Mouse (Mus musculus) frontal cortex, postnatal 36 days (tissue): ENCODE measurements around the gene Galp.
"Not testable (repeated sequence)": the region's sequence is repeated elsewhere in the genome, so short reads cannot be mapped to it uniquely, and the experiment has no call there.

Experiments used
- DNase-seq, 2 experiments: peaks; one replicate each; pipeline ENCODE4 v3.0.0; 2022; ENCODE audit warnings: low spot score in 2 of 2

Galp gene

DNA sequence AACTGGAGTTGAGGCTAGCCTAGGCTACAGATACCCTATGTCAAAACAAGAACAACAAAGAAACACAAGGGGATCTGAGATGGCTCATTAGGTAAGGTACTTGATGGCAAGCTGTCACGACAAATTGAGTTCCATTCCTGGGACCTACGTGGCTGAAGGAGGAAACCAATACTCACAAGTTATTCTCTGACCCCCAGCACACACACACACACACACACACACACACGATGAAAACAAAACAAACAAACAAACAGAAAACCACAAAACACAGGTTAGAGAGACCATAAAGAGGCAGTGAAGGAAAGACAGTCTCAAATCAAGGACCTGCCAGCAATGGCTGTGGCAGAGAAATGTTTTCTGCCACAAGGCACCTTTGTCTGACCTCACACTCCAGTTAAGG lies at the start of gene Galp:
TSS of gene Galp (plus strand) at position 301 of the 400 bp plus-strand sequence.
- no peak for DNase-seq

DNA sequence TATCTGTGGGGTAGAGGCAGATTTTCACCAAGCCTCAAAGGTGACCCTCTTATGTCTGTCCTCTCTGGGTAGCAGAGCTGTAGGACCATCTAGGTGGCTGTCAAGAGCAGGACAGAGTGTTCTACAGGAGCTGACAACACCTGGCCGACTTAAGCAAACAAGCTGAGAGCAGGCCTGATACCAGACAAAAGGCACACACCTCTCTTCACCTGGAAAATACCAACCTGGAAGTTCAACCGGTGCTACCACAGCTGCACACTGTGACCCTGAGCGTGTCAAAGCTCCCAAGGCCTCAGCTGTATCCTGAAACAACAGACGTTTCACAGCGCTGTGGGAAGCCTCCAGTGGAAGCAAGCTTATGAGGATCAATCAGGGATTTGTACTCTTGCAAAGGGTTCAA lies 49.2 kb upstream of the Galp start:
- no peak for DNase-seq

DNA sequence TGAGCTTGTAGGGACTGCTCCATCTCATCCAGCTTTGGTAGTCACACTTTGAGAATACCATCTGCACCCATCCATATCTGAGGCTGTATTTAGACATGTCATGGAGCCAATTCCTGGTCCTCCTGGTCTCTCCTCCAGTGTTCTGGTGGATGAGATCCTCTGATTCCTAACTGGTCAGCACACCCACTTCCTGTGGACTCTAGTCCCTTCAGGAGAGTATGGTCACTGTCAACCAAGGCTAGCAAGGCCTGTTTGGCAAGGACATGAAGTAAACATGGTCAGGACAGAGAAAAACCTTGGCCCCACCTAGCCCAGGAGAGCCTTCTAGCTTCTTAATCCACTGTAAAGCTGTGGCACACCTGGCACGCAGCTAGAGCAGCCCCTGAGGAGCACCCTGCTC lies 45.6 kb upstream of the Galp start:
- no peak for DNase-seq

DNA sequence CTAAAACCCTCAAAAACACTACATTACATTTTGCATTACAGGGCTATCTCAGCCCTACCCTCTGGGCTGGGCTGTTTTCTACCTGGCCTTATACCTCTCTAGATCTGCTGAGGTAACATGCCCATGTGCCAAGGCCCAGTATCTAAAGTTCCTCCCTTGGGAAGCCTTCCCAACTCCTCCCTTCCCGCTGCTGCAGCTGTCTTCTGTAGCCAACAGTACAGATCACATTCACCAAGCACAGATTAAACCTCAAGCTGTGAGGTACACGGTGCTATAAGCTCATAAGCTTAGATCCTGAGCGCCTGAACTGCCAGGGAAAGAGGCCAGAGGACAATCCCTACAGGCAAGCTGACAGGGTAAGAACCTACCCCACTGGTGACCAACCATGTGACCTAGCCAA lies 44.9 kb upstream of the Galp start:
- no peak for DNase-seq

DNA sequence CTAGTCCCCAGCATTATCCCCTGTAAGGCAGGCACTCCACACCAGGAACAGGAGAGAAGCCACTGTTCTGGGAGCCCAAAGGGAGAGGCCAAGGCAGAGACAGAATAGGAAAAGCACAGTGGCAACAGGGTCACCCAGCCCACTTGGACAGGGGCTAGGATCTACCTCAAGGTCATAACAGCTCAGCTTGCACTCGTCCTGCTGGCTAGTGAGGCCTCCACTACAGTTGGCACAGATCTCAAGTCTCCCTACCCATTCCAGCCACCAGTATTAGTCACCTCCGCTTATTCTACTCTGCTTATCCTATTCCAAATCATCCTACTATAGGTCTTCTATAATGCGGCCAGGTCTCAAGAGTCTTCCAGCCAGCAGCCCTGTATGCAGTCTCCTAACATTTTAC lies 43.8 kb upstream of the Galp start:
- DNase-seq, result no peak

DNA sequence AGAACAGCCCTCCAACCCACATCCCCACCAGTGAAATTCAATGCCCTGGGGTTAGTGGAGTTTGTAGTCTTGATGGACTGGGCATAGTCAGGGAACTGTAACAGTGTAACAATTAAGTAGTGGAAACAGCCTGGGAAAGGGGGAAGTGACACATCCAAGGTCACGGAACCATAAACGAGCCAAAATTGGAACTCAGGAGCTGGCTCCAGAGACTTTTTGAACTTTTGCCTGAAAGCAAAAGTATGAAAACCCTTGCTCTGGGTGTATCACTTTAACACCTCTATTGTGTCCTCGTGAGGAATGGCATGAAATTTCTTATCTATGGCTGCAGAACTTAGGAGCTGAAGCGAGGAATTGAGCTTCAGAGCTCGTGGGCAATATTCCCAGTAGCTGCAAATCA lies 42.7 kb upstream of the Galp start:
- no peak for DNase-seq

DNA sequence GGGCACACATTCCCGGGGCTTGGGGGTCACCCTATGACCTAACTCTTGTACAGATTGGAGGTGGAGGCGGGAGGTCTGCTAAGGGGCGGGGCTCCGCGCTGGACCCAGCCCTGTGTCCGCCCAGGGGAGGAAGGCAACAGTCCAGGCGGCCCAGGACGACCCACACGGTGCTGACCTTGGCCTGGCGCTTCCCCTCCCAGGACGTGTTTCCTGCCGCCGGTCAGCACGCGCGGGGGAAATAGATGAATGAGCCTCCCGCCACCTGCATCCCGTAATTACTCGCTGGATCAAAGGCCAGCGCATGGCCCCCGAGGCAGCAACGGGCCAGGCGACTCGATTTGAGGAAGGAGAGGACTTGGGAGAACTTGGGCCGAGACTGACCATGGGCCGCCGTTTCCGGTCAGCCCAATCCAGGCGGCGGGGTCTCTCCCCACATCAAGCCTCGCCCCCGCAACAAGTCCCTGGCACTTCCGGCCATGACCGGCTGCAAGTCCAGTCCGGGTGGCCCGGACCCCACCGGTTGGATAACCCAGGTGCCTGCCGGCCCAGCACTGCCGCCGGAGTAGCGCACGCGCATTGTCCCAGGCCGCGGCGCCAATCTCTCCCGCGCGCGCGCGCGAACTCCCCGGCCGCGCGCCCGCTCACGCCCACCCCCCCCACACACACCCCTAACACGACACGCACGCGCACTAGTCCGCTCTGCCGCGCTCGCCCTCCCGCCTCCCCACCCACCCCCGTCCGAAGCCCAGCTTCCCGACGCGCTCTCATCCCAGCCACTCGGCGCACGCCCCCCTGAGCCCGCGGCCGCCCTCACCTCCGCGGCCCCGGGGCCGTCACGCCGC lies 41.6 kb upstream of the Galp start:
- DNase-seq, result peak; percentile 71 to 76

DNA sequence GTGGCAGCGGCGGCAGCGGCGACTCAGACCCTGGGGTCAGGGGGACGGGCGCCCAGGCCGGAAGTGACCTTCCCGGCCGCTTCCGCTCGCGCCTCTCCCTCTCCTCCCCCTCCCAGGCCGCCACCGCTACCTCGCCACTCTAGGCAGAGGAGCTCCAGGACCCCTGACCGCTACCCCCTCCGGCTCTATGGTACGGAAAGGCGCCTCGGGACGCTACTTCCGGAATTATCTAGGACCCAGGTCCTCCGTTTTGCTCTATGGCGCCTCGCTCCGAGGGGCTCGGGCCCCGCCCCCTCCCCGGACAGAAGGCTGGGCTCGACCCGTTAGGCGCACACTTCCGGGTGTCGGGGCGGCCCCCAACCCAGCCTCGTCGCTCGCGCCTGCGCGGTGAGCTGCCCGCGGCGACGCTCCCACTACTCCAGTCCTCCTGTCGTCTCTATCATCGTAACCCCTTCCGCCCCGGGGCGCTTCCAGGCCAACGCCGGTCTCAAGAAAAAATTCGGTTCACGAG lies 40.9 kb upstream of the Galp start, which contains the start of gene Zfp787:
TSS of gene Zfp787 (minus strand) at position 97 of the 511 bp plus-strand sequence.
- DNase-seq, result peak; percentile 96 to 97

DNA sequence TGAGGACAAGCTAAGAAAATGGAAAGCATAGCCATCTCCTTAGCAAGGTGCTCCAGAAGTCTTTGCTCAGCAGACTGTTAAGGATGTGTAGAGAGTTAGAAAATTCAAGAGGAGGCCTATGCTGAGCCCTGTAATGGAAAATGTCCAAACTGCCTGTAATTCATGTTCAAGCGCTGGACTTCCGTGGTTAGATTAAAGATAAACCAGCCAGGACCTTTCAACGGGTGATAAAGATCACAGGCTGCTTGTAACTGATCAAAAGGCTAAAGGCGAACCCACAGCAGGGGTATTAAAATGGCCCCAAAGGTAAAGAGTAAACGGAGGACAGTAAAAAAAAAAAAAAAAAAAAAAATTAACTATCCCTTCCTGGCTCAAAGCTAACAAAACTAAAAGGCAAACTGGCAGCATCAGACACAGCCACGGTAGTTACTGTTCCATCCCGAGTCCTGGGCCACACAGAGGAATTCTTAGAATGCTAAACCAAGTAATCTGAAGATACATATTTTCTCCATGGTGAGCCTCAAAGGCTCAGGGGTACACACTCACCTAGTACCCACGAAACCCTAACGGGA lies 39.9 kb upstream of the Galp start:
- DNase-seq, result no peak

DNA sequence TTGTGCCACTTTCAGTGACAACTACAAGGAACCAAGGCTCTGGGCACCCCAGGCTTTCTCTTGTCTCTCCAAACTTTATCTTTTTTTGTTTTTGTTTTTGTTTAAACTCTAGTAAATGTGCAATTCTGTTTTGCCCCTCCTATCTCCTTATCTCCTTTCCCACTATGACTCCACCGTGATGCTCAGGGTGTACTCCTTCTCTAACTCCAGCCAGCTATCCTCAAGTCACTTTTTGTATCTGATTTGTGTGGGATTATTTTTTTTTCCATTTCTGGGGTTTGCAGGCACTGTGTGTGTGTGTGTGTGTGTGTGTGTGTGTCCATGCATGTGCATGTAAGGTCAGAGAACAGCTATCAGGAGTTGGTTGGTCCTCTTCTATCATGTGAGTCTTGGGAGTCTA lies 39.4 kb upstream of the Galp start:
- no peak for DNase-seq

DNA sequence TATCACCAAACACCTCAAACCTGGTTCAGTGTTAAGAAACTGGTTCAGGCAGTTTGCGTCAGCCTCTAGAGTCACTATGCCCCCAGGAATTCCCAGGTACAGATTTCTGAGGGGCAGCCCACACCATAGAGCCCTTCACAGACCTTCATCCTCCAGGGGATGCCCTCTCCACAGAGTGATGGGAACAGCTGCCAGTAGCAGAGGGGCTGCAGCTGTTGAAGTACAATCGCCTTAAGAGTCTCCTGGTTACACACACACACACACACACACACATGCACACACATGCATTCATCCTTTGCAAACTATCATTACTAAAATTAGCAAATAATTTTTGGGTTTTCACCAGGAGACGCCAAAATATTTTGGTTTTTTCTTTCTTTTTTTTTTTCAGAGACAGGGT lies 37.3 kb upstream of the Galp start:
- no peak for DNase-seq

DNA sequence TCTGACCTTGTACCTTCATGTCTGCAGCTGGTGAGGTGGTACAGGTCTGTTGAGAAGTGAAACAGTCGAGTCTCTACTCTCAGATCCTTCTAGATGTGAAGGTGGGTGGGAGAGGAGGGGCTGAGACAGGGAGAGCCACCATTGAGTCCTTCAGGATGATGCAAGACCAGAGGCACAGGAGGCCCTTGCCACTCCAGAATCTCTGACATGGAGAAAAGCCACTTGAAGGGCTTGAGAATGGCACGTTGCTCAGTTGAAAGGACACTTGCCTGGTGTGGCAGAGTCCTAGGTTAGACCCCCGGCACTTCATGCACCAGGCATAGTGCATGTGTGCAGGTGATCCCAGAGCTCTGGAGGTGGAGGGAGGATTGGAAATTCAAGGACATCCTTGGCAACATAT lies 35.3 kb upstream of the Galp start:
- no peak for DNase-seq

DNA sequence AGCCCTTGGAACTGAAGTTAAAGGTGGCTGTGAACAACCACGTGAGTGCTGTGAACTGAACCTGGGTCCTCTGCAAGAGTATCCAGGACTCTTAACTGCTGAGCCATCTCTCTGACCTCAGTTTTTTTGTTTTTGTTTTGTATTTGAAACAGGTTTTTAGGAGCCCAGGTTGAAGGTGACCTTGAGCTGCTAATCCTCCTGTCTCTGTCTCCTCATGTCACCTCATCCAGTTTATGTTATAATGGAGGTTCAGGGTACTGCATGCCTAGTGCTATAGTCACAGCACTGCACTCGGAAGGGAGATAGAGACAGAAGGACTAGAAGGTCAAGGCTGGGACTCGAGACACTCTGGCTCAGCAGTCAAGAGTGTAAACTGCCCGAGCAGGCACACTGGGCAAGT lies 34.7 kb upstream of the Galp start:
- DNase-seq, result no peak

DNA sequence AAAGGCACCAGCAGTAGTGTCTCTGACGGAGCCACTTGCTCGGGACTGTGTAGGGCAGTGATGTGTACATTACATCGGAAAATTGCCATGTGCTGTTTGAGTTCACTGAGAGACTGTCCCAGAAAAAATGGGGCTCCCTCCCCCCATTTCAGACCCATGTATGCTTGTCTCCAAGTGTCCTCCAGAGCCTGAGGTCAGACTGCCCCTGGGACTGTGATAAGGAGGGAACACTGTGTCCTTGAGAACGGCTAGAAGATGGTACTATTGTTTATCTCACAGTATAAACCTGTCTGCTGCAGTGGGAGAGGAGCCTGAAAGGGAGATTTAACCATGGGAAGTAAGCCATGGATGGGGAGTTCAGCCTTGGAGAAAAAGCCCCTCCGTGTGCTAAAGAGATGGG lies 32.2 kb upstream of the Galp start:
- no peak for DNase-seq

DNA sequence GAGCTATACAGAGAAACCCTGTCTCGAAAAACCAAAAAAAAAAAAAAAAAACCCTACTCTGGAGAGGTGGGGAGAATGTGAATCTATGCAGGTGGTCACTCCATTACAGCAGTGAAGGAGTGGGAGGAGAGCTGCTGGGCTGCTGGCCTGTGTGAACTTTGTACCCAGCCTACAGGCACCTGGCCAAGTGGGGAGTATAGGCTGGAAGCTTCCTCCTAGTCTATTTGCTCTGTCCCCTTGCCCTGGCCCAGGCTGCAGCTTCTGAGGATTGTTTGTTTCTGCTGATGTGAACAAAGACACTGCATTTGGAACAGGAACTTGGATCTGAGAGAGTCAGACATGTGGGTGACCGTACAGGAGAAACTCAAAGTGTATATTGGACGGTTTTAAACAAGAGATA lies 27.5 kb upstream of the Galp start:
- no peak for DNase-seq

DNA sequence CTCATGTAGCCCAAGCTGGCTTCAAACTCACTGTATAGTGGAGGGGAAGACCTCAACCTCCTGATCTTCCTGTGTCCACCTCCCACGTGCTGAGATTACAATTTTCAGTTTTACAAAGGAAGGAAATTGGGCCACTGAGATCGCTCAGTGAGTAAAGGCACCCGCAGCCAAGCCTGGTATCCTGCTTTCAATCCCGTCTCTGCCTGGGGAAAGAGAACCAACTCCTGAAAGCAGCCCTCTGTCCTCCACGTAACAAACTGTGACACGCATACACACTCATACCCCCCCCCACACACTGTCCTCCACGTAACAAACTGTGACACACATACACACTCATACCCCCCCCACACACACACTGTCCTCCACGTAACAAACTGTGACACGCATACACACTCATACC lies 26.5 kb upstream of the Galp start:
- DNase-seq, result no peak

DNA sequence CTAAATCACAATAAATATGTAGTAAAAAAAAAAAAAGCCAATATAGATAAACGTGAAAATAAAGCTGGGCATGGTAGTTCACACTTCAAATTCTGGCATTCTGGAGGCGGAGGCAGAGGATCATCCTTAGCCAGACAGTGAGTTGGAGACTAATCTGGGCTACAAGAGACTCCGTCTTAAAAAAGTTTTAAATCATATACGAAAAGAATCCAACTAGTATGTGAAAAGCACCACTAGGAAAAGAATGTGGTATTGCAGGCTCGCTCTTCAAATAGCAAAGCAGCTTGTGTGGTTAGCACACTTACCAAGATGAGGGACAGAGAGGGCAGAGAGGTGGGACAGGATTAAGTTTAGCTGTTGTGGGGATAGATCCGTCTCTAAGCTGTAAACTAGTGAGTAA lies 26.0 kb upstream of the Galp start:
- DNase-seq, result no peak

DNA sequence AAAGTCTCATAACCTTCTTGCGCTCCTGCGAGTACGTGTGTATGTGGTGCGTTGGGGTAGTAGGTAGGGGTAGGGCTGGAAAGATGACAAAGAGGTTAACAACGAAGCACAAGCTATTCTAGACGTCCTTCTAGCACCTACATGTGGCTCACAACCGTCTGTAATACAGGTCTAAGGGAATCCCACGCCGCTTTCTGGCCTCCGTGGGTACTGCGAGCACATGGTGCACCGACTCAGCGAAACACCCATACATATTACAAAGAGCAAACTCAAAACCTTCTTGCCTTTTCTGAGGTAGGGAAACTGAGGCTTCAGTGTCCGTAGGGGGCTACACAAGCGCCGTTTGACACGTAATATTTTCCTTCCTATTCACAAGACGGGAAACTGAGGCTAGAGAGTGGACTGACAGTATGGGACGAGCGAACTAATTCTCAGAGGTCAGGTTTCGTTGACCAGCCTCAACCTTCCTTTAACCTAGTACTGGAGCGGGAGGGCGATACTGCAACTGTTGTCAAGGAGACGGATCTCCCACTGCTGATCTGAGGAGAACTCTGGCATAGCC lies 25.4 kb upstream of the Galp start:
- peak in 1 of 2 experiments; percentile 69 for DNase-seq

DNA sequence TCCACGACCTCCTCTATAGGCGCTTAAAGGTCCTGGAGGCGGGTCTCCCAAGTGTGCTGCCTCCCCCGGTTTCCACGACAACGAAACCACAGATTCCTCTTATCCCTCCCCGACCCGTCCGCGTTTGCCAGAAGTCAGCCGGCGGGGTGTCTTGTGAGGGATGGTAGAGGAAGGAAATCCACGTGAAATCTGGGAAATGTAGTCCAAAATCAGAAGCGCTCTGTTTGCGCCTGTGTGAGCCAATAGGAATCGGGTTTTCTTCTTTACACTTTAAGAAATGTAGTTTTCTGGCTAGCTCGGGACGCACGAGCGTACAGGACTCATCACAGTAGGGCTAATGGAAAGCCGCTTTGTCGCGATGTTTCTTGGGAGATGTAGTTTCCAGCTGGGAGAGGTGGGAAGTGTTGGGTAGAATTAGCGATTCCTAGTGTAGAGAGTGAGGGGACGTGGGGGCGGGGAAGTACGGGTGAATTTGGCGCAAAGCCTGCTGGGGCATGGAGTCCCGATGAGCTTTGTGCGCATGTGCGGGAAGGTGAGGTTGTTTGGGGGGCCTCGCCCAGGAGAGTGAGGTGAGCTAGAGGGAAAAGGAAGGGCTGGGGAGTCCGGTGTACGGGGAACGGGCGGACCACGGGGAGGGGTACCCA lies 24.8 kb upstream of the Galp start, which contains the start of gene Zfp444:
TSS of gene Zfp444 (plus strand) at position 221 of the 644 bp plus-strand sequence.
- peak; percentile 99 to 100 for DNase-seq

DNA sequence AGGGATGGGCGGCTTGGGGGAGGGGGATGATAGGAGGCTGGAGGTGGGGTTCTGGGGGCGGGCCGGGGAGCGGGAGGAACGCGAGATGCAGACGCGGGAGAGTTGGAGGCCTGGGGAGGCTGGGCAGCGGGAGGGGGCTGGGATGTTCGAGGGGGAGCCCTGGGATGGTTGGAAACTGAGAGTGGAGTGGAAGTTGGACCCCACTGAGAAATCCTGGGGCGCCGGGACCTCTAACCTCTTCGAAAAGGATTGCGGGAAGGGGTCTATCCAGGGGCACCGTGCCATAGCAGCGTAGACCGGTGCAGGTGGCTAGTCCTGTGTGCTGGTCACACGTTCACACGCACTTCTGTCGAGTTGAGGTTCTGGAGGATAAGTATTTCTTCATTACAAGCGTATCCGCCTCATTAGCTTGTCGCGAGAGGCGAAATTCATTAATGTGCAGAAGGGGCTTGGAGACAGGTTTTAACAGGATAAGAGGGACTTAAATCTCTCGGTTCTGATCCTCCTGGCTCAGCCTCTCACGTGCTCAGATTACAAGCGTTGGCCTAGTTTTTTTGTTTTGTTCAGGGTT lies 24.1 kb upstream of the Galp start:
- no peak for DNase-seq

DNA sequence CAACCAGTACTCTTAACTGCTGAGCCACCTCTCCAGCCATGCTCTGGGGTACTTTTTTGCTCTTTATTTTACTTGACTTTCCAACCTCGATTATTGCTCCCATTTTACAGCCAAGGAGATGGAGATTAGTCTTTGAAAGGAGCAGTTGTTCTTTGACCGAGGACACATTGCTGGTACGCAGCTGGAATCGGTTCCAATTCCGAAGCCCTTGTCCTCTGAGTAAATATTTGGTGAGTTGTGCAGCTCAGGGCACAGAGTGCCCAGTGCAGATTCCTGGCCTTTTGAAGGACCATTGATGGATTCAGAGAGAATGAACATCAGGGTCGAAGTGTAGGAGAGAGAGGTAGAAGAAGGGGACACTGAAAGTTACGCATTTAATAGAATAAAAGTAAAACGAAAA lies 23.0 kb upstream of the Galp start:
- DNase-seq, result no peak

DNA sequence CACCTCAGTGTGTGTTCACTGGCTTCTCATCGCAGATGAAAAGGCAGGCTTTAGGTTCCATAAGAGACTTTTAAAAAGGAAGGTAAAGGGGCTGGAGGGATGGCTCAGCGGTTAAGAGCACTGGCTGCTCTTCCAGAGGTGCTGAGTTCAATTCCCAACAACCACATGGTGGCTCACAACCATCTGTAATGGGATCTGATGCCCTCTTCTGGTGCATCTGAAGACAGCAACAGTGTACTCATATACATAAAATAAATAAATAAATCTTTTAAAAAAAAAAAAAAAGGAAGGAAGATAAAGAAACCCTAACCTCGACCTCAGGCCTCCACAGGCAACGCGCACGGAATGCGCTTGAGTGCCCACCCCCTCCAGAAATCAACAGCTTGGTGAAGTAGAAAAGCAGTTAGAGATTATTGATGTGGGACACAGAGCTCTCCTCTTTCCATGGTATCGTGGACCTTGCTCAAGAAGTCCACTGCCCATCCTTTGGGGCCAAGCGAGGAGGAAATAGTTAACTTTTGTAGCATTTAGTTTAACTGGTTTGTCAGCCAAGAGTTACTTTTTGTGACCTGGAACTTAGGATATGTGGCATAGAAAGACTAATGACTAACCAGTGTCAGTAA lies 22.4 kb upstream of the Galp start:
- DNase-seq, result not testable (repeated sequence)
